Mouse (Mus musculus) bone marrow, adult 2 months (tissue): Measurements from ENCODE around the gene Slc2a6. TPM values are rescaled to one million over a fixed set of nuclear protein-coding genes. Genes with fewer than 3 reads are reported as not detected.

Experiments
- H3K27ac ChIP-seq: fragments of 200-500 bp; 2 replicates; pipeline ENCODE4 v1.5.1; 2012; ENCODE audit warnings: low read depth, mild to moderate bottlenecking, control low read depth, inconsistent platforms, low read length; ENCODE audit not compliant: control insufficient read depth, poor library complexity, insufficient read depth
- H3K4me1 ChIP-seq: fragments of 200-500 bp; 2 replicates; pipeline ENCODE4 v1.6.1; 2011; ENCODE audit warnings: low read length; ENCODE audit not compliant: control insufficient read depth, insufficient read depth
- H3K4me3 ChIP-seq: fragments of 200-500 bp; replicated peaks from 2 replicates; pipeline ENCODE3; 2011; ENCODE audit warnings: mild to moderate bottlenecking, low read depth, low read length, control low read depth; ENCODE audit not compliant: control insufficient read depth
- CTCF ChIP-seq: fragments of 200-500 bp; IDR thresholded peaks from 2 replicates; pipeline ENCODE4 v1.5.1; 2011; ENCODE audit warnings: low read length, control low read depth; ENCODE audit not compliant: control insufficient read depth, insufficient read depth
- POLR2A ChIP-seq: fragments of 200-500 bp; IDR thresholded peaks from 2 replicates; pipeline ENCODE4 v1.6.1; 2011; ENCODE audit warnings: low read depth, mild to moderate bottlenecking, control low read depth, low read length, borderline replicate concordance; ENCODE audit not compliant: control insufficient read depth
- WGBS: fragments of 180-500 bp; shearing (Covaris S2); methylation state at CpG from one replicate; pipeline ENCODE4 v1.1.7; 2018; 5-methylcytosine and 5-hydroxymethylcytosine counted together
- polyA plus RNA-seq: library from polyadenylated mRNA; stranded (reverse); fragments of >200 nt; gene quantifications from 2 replicates; pipeline ENCODE4 v1.2.4, GENCODE M21; 2011; ENCODE audit warnings: low replicate concordance; ENCODE audit not compliant: missing spikeins, insufficient read depth, insufficient read length

Slc2a6 gene
- 6.3 and 26.1 TPM in 2 replicates for polyA plus RNA-seq

- Histone ChIP-seq H3K27ac (peak within 1 kb of the TSS; percentile 84), H3K4me3 (peak within 1 kb of the TSS; percentile 65), H3K4me1 (peaks cover 4% of the 10 kb centered on the region; the same call in 1 of the 2 replicates)
- TF ChIP-seq CTCF (no peak), POLR2A (no peak; the same call in 1 of the 2 replicates)
- WGBS, result 4% methylated on average over 38 of the region's 38 CpGs
Observed at GRCm38 (mm10) chr2:27027618-27028436, at the start of gene Slc2a6. Gene Slc2a6 (minus strand): TSS chr2:27027998.

GRCm38 (mm10) chr2:27075485-27075884, 47.7 kb upstream of the Slc2a6 start:
- TF ChIP-seq CTCF (peak; percentile 67), POLR2A (no peak)
- no peaks in the 10 kb centered on the region for H3K4me1 ChIP-seq
- no peak overlapping the region for H3K4me3 ChIP-seq
- WGBS, result 47% methylated on average over 3 of the region's 3 CpGs
- no peak overlapping the region for H3K27ac ChIP-seq

DNA sequence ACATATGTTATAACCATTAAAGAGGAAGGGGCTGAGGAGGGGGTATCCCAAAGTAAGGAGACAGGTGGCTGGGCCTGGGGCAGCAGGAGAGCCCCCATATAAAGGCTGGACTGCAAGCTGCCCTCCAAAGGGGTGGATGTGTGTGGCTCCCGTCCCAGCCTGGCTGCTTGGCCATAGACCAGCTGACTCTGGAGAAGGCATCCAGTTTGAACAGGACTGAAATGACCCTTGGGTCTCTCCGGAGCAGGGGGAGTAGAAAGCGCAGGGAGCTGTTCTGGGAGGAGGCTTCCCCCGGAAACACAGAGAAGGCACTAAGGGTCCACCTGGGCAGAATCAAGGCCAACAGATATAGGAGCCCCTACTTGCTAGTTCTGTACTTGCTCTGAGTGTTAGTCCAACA, 47.0 kb upstream of the Slc2a6 start:
- Histone ChIP-seq H3K4me1 (no peaks in the 10 kb centered on the region), H3K4me3 (no peak overlapping the region), H3K27ac (no peak overlapping the region)
- 78% methylated on average over 4 of the region's 4 CpGs for WGBS
- TF ChIP-seq POLR2A, result no peak
- TF ChIP-seq CTCF, result no peak

DNA sequence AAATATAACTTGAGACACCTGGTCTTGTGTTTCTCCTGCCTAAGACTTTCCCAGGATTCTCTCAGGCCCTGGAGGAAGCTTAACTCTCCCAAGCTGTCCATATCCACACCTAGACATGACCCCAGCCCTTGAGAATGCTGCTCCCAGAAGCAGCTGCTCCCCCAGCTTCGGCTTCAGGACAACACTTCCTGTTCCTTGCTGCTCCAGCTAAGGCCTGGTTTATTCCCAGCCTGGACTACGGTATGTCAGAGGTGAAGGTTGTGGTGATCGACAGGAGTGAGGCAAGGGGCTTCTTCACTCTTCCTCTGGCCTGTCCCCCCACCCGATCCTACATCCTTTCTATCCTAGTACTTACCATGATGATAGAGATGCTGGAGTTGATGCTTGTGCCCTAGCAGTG, 45.6 kb upstream of the Slc2a6 start:
- no peak for TF ChIP-seq CTCF
- TF ChIP-seq POLR2A, result no peak
- WGBS, result 76% methylated on average over 4 of the region's 4 CpGs

DNA sequence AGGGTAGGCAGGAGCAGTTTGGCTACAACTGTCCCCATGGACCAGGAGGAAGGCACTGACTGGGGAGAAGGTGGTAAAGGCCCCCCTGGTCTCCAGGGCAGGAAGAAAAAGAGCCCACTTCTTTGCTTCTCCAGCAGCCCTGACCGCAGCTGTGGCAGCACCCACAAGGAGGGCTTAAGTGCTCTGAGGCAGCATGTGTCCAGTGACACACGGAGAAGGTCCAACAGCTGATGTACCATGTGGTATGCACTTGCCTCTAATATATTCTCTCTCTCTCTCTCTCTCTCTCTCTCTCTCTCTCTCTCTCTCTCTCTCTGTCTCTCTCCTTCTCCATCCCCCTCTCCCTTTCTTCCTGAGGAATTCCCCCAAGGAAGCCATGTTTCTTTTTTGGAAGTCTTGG, 44.2 kb upstream of the Slc2a6 start, which contains the start of gene Mymk:
TSS of gene Mymk (minus strand) at position 202 of the 400 bp plus-strand sequence.
- no peak within 1 kb of the TSS for H3K4me3 ChIP-seq
- H3K4me1 ChIP-seq, result no peaks in the 10 kb centered on the region
- H3K27ac ChIP-seq, result no peak within 1 kb of the TSS
- WGBS, result 76% methylated on average over 2 of the region's 2 CpGs
- TF ChIP-seq POLR2A (no peak), CTCF (no peak)

More for the DNA sequence above, 45.6 kb upstream of the Slc2a6 start:
- no peak overlapping the region for H3K4me3 ChIP-seq
- H3K27ac ChIP-seq, result no peak overlapping the region
- H3K4me1 ChIP-seq, result no peaks in the 10 kb centered on the region

DNA sequence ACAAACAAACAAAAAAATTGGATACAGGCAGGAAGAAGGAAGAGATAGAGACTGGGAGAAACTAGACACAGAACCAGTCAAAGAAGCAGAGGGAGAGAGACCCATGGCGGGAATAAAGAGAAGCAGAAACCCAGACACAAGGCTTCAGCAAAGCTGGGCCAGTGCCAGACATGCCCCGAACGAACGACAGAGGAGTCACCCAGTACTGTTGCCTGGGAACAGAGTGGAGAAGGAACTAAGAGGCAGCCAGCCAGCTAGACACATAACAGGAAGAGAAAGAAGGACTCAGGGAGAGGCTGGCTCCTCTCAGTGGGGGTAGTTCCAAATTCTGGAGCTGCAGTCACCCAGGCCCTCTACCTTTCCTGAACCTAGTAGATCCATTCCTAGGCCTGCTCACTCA, 43.3 kb upstream of the Slc2a6 start:
- no peak overlapping the region for H3K4me3 ChIP-seq
- no peak for TF ChIP-seq CTCF
- TF ChIP-seq POLR2A, result no peak
- H3K4me1 ChIP-seq, result no peaks in the 10 kb centered on the region
- no peak overlapping the region for H3K27ac ChIP-seq
- WGBS, result 1% methylated on average over 4 of the region's 4 CpGs

GRCm38 (mm10) chr2:27070247-27070813, 42.5 kb upstream of the Slc2a6 start:
- TF ChIP-seq CTCF (no peak), POLR2A (no peak)
- Histone ChIP-seq H3K27ac (no peak overlapping the region), H3K4me3 (no peak overlapping the region), H3K4me1 (no peaks in the 10 kb centered on the region)
- WGBS, result 67% methylated on average over 2 of the region's 2 CpGs

- Histone ChIP-seq H3K4me1 (no peaks in the 10 kb centered on the region), H3K4me3 (no peak overlapping the region), H3K27ac (no peak overlapping the region)
- WGBS, result 52% methylated on average over 3 of the region's 3 CpGs
- TF ChIP-seq POLR2A (no peak), CTCF (no peak)
Observed at GRCm38 (mm10) chr2:27069646-27070045, 41.8 kb upstream of the Slc2a6 start.

- 83% methylated on average over 2 of the region's 2 CpGs for WGBS
- Histone ChIP-seq H3K4me1 (no peaks in the 10 kb centered on the region), H3K4me3 (no peak overlapping the region), H3K27ac (no peak overlapping the region)
- TF ChIP-seq POLR2A, result no peak
- no peak for TF ChIP-seq CTCF
Observed at GRCm38 (mm10) chr2:27067996-27068395, 40.2 kb upstream of the Slc2a6 start.
